Mouse (Mus musculus) kidney, embryonic 16.5 days (tissue): ENCODE measurements at regions not wholly inside any gene's neighbourhood (a gene's known extent, or its start where the extent isn't known, plus 50 kb on each side); places are given as distances from the start of the nearest gene placed in this dataset.
"Not testable (repeated sequence)": the region's sequence is repeated elsewhere in the genome, so short reads cannot be mapped to it uniquely, and the experiment has no call there.

Experiments
- ATAC-seq: fragments of 200-750 bp; cut with Nextera tagmentation; 2 replicates; pipeline ENCODE4 v1.8.0; 2017; ENCODE audit warnings: moderate TSS enrichment; ENCODE audit not compliant: low FRiP score, low TSS enrichment
- H3K27ac ChIP-seq: fragments of 300-500 bp; sonication (generic); 2 replicates; pipeline ENCODE4 v1.5.1; 2014; ENCODE audit warnings: low read length
- H3K27me3 ChIP-seq: fragments of 300-500 bp; sonication (generic); 2 replicates; pipeline ENCODE4 v1.6.1; 2014; ENCODE audit warnings: low read length, control low read depth, mixed read lengths; ENCODE audit not compliant: insufficient read depth
- H3K36me3 ChIP-seq: fragments of 300-500 bp; sonication (generic); 2 replicates; pipeline ENCODE4 v1.6.1; 2014; ENCODE audit warnings: low read length, control low read depth, mixed read lengths; ENCODE audit not compliant: insufficient read depth
- H3K4me1 ChIP-seq: fragments of 300-500 bp; sonication (generic); 2 replicates; pipeline ENCODE4 v1.6.1; 2014; ENCODE audit warnings: low read length, control low read depth, mixed read lengths; ENCODE audit not compliant: insufficient read depth
- H3K4me2 ChIP-seq: fragments of 300-500 bp; sonication (generic); replicated peaks from 2 replicates; pipeline ENCODE4 v1.6.1; 2014; ENCODE audit warnings: low read depth, low read length
- H3K4me3 ChIP-seq: fragments of 300-500 bp; sonication (generic); 2 replicates; pipeline ENCODE4 v1.5.1; 2014; ENCODE audit warnings: mild to moderate bottlenecking, low read length
- H3K9ac ChIP-seq: fragments of 300-500 bp; sonication (generic); replicated peaks from 2 replicates; pipeline ENCODE4 v1.6.1; 2014; ENCODE audit warnings: low read length
- H3K9me3 ChIP-seq: fragments of 300-500 bp; sonication (generic); 2 replicates; pipeline ENCODE4 v1.6.1; 2016; ENCODE audit warnings: low read length, control low read depth
- WGBS: fragments of 180-500 bp; shearing (Covaris S2); extraction: QIAGEN DNeasy Blood & Tissue Kit; methylation state at CpG from one replicate; pipeline ENCODE4 v1.1.7; 2014; 5-methylcytosine and 5-hydroxymethylcytosine counted together

DNA sequence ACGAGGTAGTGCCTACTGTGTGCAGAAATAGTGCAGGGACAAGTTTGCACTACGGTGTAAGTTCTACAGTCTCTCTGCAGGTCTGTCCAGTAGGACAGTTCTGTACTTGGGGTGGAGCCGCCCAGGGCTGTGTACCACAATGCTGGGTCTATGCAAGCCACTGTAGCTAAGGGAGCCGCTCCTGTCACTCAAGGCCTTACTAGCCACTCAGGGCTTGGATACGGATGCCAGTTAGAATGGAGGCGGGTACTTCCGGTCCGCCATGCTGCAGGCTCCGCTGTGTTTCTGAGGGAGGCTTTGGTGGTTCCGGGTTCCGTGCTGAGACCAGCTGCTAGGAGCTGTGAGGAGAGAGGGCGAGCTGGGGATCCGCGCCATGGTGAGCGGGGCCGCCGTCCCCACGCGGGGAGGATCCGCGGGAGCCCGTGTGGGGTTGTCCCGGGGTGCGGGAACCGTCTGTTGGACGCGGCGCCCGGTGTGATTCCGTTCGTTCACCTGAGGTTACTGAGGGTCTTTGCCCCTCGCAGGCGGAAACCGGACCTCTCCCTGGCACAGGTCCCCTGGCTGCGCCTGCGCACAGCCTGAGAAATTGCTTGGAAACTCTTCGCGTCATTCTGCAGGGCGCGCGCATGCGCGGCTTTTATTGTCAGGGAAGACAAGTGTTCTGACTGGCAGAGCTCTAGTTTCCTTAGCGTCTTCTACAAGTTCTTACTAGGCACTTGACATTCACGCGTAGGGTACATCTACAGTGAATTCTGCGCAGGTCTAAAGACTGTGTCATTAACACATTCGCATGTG is 51.0 kb upstream of the Zfp873 start:
- H3K4me1 ChIP-seq, H3K27ac ChIP-seq, H3K27me3 ChIP-seq: not testable (repeated sequence)
- peaks cover 10% of the 10 kb centered on the region; the same call in 1 of the 2 replicates for H3K36me3 ChIP-seq
- peak overlapping the region; percentile 39 for H3K4me3 ChIP-seq
- peak overlapping the region; percentile 46 for H3K4me2 ChIP-seq
- peaks cover 15% of the 10 kb centered on the region; the same call in 1 of the 2 replicates for H3K9me3 ChIP-seq
- H3K9ac ChIP-seq: 0 out of 2 replicates have a peak overlapping the region, but pooled peaks have one; percentile 19
- 3% methylated on average over 11 of the region's 48 CpGs for WGBS
- ATAC-seq: peak; percentile 100
